Mouse (Mus musculus) erythroblast, embryonic 14.5 days (primary cell): Measurements from ENCODE around the gene Chrna9.

ENCODE experiments used
- GATA1 ChIP-seq: IDR thresholded peaks from 2 replicates; pipeline ENCODE4 v1.6.1; 2012; ENCODE audit warnings: low read length, inconsistent platforms, mixed read lengths
- TAL1 ChIP-seq: IDR thresholded peaks from 3 replicates; pipeline ENCODE4 v1.6.1; 2012; ENCODE audit warnings: low read length, inconsistent platforms, mixed read lengths

DNA sequence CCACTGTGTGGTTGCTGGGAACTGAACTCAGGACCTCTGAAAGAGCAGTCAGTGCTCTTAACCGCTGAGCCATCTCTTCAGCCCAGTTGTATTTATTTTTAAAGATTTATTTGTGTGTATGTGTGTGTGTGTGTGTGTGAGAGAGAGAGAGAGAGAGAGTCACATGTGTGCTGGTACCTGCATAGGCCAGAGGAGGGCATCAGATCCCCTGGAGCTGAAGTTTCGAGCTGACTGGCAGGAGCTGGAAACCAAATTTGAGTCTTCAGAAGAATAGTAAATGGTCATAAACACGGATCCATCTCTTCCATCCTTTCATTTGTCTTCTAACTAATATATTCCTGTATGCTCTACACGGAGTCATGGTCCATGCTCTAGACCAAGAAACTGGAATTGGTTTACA, 1.5 kb upstream of the Chrna9 start:
- TF ChIP-seq GATA1 = no peak
- no peak for TF ChIP-seq TAL1
